Mouse (Mus musculus) midbrain, embryonic 14.5 days (tissue): ENCODE results near the gene Olfr963. TPM values are rescaled to one million over a fixed set of nuclear protein-coding genes. Genes with fewer than 3 reads are reported as not detected.
A peak's percentile ranks its signal among the peaks of the same experiment; 100 is the strongest.
"Not testable (repeated sequence)": the region's sequence is repeated elsewhere in the genome, so short reads cannot be mapped to it uniquely, and the experiment has no call there.

Source experiments
- ATAC-seq: fragments of 200-750 bp; cut with Nextera tagmentation; 2 replicates; pipeline ENCODE4 v1.8.0; 2017; ENCODE audit warnings: moderate number of reproducible peaks, moderate library complexity; ENCODE audit not compliant: low FRiP score, low TSS enrichment
- DNase-seq: peaks from one replicate; pipeline ENCODE4 v3.0.0-alpha.2; 2015
- H3K27ac ChIP-seq: fragments of 300-500 bp; sonication (generic); replicated peaks from 2 replicates; pipeline ENCODE4 v1.5.1; 2014; ENCODE audit warnings: mild to moderate bottlenecking, low read depth, low read length, moderate library complexity
- H3K27me3 ChIP-seq: fragments of 300-500 bp; sonication (generic); 2 replicates; pipeline ENCODE4 v1.6.1; 2014; ENCODE audit warnings: low read length, control low read depth, mixed read lengths; ENCODE audit not compliant: control insufficient read depth, insufficient read depth
- H3K36me3 ChIP-seq: fragments of 300-500 bp; sonication (generic); 2 replicates; pipeline ENCODE4 v1.6.1; 2014; ENCODE audit warnings: low read length, control low read depth; ENCODE audit not compliant: control insufficient read depth, insufficient read depth
- H3K4me1 ChIP-seq: fragments of 300-500 bp; sonication (generic); 2 replicates; pipeline ENCODE4 v1.6.1; 2014; ENCODE audit warnings: mild to moderate bottlenecking, antibody characterized with exemption, low read length, control low read depth; ENCODE audit not compliant: control insufficient read depth, insufficient read depth
- H3K4me2 ChIP-seq: fragments of 300-500 bp; sonication (generic); 2 replicates; pipeline ENCODE4 v1.6.1; 2014; ENCODE audit warnings: mild to moderate bottlenecking, low read length, moderate library complexity
- H3K4me3 ChIP-seq: fragments of 300-500 bp; sonication (generic); replicated peaks from 2 replicates; pipeline ENCODE4 v1.5.1; 2014; ENCODE audit warnings: low read depth, low read length
- H3K9ac ChIP-seq: fragments of 300-500 bp; sonication (generic); replicated peaks from 2 replicates; pipeline ENCODE4 v1.6.1; 2014; ENCODE audit warnings: mild to moderate bottlenecking, low read length, moderate library complexity
- H3K9me3 ChIP-seq: fragments of 300-500 bp; sonication (generic); 2 replicates; pipeline ENCODE4 v1.6.1; 2016; ENCODE audit warnings: low read length, control low read depth, mixed read lengths; ENCODE audit not compliant: control insufficient read depth
- WGBS: fragments of 180-500 bp; shearing (Covaris S2); extraction: QIAGEN DNeasy Blood & Tissue Kit; methylation state at CpG from one replicate; pipeline ENCODE4 v1.1.7; 2014; 5-methylcytosine and 5-hydroxymethylcytosine counted together
- polyA plus RNA-seq: library from polyadenylated mRNA; unstranded; fragments of >200 nt; fragmentation: Nextera tagmentation; extraction: Ambion mirVana; gene quantifications from 2 replicates; pipeline ENCODE4 v1.2.1, GENCODE M21; 2014

Olfr963 gene
- polyA plus RNA-seq, 1 experiment from 2014 or later, result not detected

GRCm38 (mm10) chr9:39669723-39670122 is 2.7 kb downstream of the Olfr963 start:
- no peak overlapping the region for H3K27ac ChIP-seq
- no peak for DNase-seq
- no peaks in the 10 kb centered on the region for H3K36me3 ChIP-seq
- no peaks in the 10 kb centered on the region for H3K27me3 ChIP-seq
- ATAC-seq, result no peak
- 88% methylated on average over 2 of the region's 2 CpGs for WGBS
- H3K4me1 ChIP-seq, result no peaks in the 10 kb centered on the region
- H3K4me3 ChIP-seq, result no peak overlapping the region
- no peak overlapping the region for H3K4me2 ChIP-seq
- H3K9me3 ChIP-seq, result no peaks in the 10 kb centered on the region
- no peak overlapping the region for H3K9ac ChIP-seq

GRCm38 (mm10) chr9:39674820-39675219 is 7.8 kb downstream of the Olfr963 start:
- 85% methylated on average over 2 of the region's 2 CpGs for WGBS
- ATAC-seq, result no peak
- no peak overlapping the region for H3K9ac ChIP-seq
- H3K27ac ChIP-seq, result no peak overlapping the region
- H3K9me3 ChIP-seq, result no peaks in the 10 kb centered on the region
- DNase-seq, result no peak
- no peaks in the 10 kb centered on the region for H3K36me3 ChIP-seq
- no peak overlapping the region for H3K4me3 ChIP-seq
- H3K4me1 ChIP-seq, result no peaks in the 10 kb centered on the region
- no peaks in the 10 kb centered on the region for H3K27me3 ChIP-seq
- H3K4me2 ChIP-seq, result no peak overlapping the region

GRCm38 (mm10) chr9:39678557-39678956 is 11.6 kb downstream of the Olfr963 start:
- 97% methylated on average over 2 of the region's 2 CpGs for WGBS
- no peaks in the 10 kb centered on the region for H3K4me1 ChIP-seq
- H3K9ac ChIP-seq, result no peak overlapping the region
- DNase-seq, result no peak
- H3K27ac ChIP-seq, result no peak overlapping the region
- no peak overlapping the region for H3K4me2 ChIP-seq
- no peaks in the 10 kb centered on the region for H3K27me3 ChIP-seq
- no peaks in the 10 kb centered on the region for H3K36me3 ChIP-seq
- ATAC-seq, result no peak
- no peaks in the 10 kb centered on the region for H3K9me3 ChIP-seq
- H3K4me3 ChIP-seq, result no peak overlapping the region

GRCm38 (mm10) chr9:39679280-39679679 is 12.3 kb downstream of the Olfr963 start:
- DNase-seq, result peak; percentile 51
- H3K36me3 ChIP-seq, result no peaks in the 10 kb centered on the region
- 61% methylated on average over 2 of the region's 2 CpGs for WGBS
- H3K4me1 ChIP-seq, result no peaks in the 10 kb centered on the region
- no peak overlapping the region for H3K4me3 ChIP-seq
- H3K27ac ChIP-seq, result no peak overlapping the region
- no peaks in the 10 kb centered on the region for H3K9me3 ChIP-seq
- no peak for ATAC-seq
- H3K9ac ChIP-seq, result no peak overlapping the region
- no peak overlapping the region for H3K4me2 ChIP-seq
- H3K27me3 ChIP-seq, result no peaks in the 10 kb centered on the region

- not testable (repeated sequence) for H3K4me1 ChIP-seq, H3K9ac ChIP-seq, H3K4me3 ChIP-seq, H3K36me3 ChIP-seq, DNase-seq, H3K27me3 ChIP-seq, ATAC-seq, H3K27ac ChIP-seq, H3K4me2 ChIP-seq, H3K9me3 ChIP-seq
- WGBS, result 89% methylated on average over 7 of the region's 8 CpGs
Observed at GRCm38 (mm10) chr9:39701123-39701522, 34.1 kb downstream of the Olfr963 start.

GRCm38 (mm10) chr9:39707017-39707416 is 40.0 kb downstream of the Olfr963 start, which contains the start of gene Olfr149:
Gene Olfr149, minus strand, starts transcription at chr9:39707117.
- DNase-seq, result no peak

GRCm38 (mm10) chr9:39708958-39709357 is 42.0 kb downstream of the Olfr963 start:
- Histone ChIP-seq H3K36me3 (no peaks in the 10 kb centered on the region), H3K9ac (no peak overlapping the region), H3K9me3 (no peaks in the 10 kb centered on the region), H3K27me3 (no peaks in the 10 kb centered on the region), H3K4me1 (no peaks in the 10 kb centered on the region), H3K4me3 (no peak overlapping the region), H3K27ac (no peak overlapping the region), H3K4me2 (no peak overlapping the region)
- DNase-seq (peak; percentile 3), ATAC-seq (no peak)
- 68% methylated on average over 3 of the region's 3 CpGs for WGBS

More at GRCm38 (mm10) chr9:39707017-39707416, 40.0 kb downstream of the Olfr963 start, which contains the start of gene Olfr149:
- Histone ChIP-seq H3K27me3 (no peaks in the 10 kb centered on the region), H3K36me3 (no peaks in the 10 kb centered on the region), H3K9ac (no peak within 1 kb of the TSS), H3K4me1 (no peaks in the 10 kb centered on the region), H3K27ac (no peak within 1 kb of the TSS), H3K4me3 (no peak within 1 kb of the TSS), H3K9me3 (no peaks in the 10 kb centered on the region), H3K4me2 (no peak within 1 kb of the TSS)
- no peak for ATAC-seq

- H3K27ac ChIP-seq, result no peak within 1 kb of the TSS
- no peak for DNase-seq
- ATAC-seq, result no peak
Observed at GRCm38 (mm10) chr9:39711053-39711452, 44.0 kb downstream of the Olfr963 start, which contains the start of gene Olfr965. Gene Olfr965, plus strand, starts transcription at chr9:39711353.

More at GRCm38 (mm10) chr9:39711053-39711452, 44.0 kb downstream of the Olfr963 start, which contains the start of gene Olfr965:
- Histone ChIP-seq H3K27me3 (no peaks in the 10 kb centered on the region), H3K4me3 (no peak within 1 kb of the TSS), H3K9me3 (no peaks in the 10 kb centered on the region), H3K4me2 (no peak within 1 kb of the TSS), H3K36me3 (no peaks in the 10 kb centered on the region), H3K4me1 (no peaks in the 10 kb centered on the region), H3K9ac (no peak within 1 kb of the TSS)
